Mouse (Mus musculus): ENCODE results near the gene Alyref.
"Not testable (repeated sequence)": the region's sequence is repeated elsewhere in the genome, so short reads cannot be mapped to it uniquely, and the experiment has no call there.

The Alyref gene

DNA sequence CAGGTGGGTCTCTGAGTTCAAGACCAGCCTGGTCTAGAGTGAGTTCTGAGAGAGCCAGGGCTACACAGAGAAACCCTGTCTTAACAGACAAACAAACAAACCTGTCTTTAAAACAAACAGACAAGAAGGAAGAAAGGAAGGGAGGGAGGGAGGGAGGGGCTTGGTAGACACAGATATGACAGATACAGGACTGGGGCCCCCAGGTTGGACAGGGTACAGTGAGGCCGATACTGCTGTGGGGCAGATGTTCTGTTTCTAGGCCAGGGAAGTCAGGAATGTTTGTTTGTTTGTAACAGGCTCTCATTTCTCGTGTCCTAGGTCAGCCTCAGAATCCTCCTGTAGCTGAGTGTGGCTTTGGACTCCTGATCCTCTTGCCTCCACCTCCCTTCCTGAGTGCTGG, 5.4 kb upstream of the Alyref start:
- DNase-seq (ENCODE audit: low spot score in 2 of 2), result no peak

DNA sequence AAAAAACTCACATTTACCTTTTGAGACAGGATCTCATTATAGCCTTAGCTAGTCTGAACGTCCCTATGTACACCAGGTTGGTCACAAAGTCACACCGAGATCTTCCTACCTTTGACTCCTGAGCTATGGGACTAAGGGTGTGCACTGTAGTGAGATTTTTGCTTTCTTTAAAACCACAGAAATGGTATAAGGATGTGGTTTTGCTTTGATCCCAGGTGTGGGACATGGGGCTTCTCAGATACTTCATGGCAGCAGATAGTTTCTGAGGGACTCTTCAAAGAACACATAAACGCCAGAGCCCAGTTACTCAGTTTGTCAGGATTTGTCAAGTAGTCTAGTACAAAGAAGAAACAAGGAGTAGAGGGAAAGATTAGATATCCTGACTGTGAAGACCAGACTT, 2.6 kb upstream of the Alyref start:
- DNase-seq (ENCODE audit: low spot score in 2 of 2), result no peak

DNA sequence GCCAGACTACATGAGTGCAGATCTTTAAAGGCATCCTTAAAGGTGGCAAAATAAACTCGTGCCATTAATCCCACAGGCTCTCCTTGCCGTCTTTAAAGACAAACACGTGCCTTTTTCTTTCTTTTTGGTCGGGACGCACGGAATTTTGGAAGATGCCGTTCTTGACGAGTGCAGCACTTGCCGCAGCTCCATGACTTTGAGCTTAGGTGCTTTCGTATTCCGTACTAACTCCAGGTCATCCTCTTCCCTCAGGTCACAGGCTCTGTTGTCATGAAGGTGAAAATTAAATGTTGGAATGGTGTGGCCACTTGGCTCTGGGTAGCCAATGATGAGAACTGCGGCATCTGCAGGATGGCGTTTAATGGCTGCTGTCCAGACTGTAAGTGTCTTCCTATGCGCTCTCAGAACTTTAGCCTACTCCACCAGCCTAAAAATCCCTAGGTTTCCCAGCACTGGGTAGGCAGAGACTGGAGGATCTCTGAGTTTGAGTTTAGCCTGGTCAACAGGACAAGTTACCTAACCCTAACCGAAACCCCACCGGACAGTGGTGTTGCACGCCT, 905 bp upstream of the Alyref start:
- DNase-seq (ENCODE audit: low spot score in 2 of 2), result no peak

DNA sequence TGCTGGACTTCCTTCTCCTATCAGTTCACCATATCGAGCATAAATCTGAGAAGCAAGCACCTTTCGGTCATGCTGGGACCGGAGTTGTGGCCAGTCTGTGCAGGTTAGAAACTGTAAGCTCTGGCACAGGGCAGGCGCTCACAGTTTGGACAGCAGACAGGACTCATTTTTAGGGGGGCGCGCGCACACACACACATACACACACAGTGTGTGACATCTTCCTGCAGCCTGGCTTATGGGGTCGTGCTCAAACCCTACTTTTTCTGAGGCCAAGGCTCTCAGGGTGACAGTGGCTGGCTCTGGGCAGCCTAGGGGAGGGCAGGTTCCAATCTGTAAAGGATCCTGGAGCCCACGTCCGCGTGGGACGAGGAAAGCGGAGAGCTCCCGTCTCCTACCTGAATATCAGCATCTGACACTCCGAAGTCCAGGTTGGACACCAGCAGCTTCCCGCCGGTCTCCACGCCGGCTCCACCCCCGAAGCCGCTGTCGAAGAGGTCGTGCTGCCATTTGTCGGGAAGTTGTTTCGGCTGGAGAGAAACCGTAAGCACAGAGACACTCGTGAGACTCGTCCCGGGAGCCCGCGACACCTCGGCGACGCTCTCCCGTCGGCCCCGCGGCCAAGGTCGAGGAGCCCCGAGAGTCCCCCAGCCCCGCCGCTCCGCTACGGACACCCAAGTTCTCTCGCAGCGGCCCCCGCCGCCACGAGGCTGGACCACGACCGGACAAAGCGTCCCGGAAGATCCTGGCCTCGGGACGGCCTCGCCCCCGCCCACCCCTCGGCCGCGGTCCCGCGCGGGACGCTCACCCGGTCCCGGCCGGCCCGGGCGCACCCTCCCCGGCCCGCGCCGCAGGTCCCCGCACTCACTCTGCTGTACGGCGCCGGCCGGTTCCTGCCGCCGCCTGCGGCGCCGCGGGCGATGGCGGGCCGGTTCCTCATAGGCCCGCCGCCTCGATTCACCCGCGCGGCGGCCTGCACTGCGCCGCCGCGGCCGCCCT, 627 bp downstream of the Alyref start:
- DNase-seq (ENCODE audit: low spot score in 2 of 2), result no peak

DNA sequence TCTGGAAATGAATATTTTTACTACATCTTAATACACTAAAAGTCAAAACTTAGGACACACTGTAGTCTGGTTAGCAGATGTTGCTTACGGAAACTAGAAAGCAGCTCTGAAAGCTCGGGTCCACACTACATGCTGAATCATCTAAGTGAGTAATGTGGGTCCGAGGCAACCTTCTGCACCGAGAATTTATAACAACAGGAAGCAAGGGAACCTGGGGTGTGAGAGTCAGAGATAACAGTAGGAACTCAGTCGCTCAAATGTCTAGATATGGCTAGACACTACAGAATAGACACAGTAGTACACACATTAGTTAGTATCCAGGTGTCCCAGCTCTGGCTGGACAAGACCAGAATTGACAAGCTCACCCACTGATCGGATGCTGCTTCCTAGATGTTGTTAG, 9.6 kb downstream of the Alyref start:
- DNase-seq (ENCODE audit: low spot score in 2 of 2), result no peak

DNA sequence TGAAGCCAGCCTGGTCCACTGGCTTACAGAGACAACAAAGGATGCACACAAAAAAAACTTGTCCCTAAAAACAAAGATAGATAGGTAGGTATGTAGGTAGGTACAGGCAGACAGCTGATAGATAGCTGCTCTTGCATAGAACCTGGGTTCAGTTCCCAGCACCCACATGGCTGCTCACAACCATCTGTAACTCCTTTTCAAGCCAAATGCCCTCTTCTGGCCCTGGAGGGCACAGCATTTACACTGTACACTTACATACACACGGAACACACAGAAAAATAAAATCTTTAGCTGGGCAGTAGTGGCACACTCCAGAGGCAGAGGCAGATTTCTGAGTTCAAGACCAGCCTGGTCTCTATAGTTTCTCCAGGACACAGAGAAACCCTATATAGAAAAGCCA, 14.2 kb downstream of the Alyref start:
- DNase-seq (ENCODE audit: low spot score in 2 of 2), result no peak

DNA sequence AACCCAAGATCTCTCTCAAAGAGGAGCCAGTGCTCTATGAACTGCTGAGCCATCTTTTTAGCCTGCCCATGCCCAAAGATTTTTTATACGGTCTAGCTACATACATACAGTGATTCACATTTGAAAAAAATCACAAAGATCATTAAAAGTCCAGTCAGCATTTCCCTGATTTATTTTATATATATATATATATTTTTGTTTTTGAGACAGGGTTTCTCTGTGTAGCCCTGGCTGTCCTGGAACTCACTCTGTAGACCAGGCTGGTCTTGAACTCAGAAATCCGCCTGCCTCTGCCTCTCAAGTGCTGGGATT, 15.2 kb downstream of the Alyref start:
- not testable (repeated sequence) for DNase-seq (ENCODE audit: low spot score in 2 of 2)

DNA sequence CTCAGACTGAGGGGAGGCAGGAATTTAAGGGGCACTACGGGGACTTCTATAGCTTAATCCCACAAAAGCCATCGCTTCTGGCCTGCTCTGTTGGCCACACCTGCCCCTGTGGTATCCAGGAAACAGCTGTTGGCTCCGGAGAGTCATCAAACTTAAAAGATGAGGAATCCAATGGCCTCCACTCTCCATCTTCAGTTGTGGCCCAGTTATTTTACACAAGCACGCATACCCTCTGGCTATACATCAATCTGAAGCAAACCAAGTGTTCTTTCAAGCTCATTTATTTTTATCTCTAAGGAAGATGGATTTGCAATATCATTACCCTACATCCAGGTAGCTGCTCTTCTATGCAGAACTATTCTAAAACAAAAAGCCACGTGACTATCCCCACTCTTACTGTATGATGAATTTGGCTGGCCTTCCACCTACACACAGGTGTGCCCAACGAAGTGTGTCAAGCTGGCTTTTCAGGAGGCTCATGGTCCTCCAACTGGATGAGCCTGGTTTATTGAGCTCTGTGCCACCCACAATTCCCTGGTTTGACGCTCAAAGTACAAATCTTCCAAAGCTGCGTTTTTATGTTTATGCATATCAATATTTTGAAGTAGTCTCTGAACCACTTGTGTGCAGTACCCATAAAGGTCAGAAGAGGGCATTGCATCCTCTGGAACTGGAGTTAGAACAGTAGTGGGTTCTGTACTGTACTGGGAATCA, 15.7 kb downstream of the Alyref start:
- DNase-seq (ENCODE audit: low spot score in 2 of 2), result no peak

DNA sequence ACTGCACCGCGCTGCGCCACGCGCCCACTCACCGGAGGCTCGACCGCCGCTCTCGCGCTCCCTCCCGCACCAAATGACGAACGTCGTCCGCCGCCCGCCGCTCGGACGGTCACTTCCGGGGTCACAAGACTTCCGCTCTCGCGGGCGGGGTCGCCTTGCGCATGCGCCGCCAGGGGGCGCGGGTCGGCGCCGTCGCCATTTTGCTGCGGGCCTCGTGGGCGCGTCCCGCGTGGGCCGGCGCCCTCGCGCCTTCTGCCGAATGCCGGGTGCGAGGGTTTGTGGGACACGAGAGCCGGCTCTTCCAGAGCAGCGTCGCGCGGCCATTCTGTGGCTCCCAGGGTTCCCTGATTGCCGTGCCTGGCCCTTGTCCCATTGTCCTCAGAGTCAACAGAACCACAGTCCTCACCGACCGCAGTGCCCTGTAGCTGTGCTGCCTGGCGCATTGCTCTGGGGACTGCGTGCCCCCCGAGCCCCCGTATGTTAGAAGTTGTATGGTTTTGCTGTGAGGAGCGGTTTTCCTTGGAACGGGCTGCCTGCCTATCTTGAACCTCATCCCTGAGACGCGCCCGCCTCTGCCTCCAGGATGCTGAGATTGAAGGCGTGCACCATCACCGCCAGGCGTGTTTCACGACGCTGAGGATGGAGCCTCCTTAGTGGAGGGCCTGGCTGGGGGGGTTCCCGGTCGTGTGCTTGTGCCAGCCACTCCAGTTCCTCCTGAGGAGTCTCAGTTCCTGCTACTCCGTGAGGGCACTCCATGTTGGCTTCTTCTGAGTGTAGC, 16.5 kb downstream of the Alyref start, which contains the start of gene Arhgdia:
Arhgdia (minus strand) TSS at position 135 of the 778 bp plus-strand sequence.
- peak; percentile 76 to 86 for DNase-seq (ENCODE audit: low spot score in 2 of 2)

DNA sequence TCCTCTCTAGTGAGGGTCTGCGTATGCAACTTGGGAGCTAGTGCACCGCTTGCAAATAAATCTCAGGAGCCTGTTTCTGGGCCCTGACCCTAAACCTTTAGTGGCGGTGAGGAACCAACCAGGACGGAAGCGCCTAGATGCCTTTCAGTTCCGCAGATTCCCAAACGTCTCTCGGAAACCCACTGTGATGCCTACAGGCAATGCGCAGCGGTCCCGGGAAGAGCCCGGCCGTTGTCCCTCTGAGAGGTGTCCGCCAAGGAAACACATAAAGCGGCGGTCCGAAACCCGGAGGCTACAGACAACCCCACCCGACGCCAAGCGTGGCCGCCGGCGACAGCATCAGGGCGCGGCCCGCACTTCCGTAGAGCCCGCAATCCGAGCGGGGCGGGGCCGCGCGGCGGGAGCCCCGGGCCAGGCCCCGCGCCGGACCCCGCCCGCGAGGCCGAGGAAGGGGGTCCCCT, 17.3 kb downstream of the Alyref start:
- peak in 1 of 2 experiments; percentile 35 for DNase-seq (ENCODE audit: low spot score in 2 of 2)

DNA sequence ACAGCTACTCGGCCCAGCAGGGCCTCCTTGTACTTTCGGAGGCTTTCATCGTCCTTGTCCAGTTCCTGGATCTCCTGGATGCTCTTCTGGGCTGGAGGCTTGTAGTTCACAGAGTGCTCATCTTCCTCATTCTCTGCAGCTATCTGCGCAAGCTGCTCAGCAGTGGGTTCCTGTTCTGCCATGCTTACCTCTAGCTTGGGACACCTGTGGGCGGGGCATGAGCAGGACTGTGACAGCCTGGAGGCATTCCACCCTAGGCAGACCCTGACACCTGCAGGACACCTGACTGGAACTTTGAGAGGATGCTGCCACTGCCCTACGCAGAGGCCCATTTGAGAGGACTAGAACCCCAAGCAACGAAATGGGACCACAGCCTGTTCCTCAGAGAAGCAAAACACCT, 18.0 kb downstream of the Alyref start:
- DNase-seq (ENCODE audit: low spot score in 2 of 2), result peak in 1 of 2 experiments; percentile 20

DNA sequence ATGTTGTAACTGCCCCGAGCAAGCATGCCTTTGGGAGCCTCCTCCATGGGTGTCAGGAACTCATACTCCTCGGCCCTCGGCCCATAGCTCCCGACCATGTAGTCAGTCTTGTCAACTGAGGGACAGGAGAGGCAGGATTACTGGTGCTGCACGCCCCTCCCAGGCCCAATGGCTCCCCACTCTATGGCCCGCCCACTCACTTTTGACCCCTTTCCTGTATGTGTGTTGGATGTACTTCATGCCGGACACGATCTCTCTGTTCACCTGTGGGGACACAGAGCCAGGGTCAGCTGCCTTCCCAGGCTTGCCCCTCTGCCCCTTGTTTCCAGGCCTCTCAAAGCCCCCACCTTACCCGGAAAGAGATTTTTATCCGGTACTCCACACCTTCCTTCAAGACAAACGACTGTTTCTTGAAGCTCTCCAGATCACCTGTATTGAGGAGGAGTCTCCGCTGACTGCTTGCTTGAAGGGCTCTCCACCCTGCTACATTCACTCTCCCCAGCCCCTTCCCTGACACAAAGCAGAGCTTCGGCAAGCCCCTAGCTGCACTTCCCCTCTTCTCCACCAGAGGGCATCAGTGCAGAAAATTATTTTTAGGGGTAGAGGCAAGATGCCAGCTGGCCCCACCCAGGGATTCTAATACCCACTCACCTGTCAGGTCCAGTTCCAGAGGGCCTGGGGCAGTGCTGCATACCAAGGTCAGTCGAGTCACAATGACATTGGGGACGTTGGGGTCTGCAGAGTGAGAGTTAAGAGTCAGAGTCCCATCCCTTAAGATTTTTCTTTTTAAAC, 18.7 kb downstream of the Alyref start:
- DNase-seq (ENCODE audit: low spot score in 2 of 2), result peak in 1 of 2 experiments; percentile 61

DNA sequence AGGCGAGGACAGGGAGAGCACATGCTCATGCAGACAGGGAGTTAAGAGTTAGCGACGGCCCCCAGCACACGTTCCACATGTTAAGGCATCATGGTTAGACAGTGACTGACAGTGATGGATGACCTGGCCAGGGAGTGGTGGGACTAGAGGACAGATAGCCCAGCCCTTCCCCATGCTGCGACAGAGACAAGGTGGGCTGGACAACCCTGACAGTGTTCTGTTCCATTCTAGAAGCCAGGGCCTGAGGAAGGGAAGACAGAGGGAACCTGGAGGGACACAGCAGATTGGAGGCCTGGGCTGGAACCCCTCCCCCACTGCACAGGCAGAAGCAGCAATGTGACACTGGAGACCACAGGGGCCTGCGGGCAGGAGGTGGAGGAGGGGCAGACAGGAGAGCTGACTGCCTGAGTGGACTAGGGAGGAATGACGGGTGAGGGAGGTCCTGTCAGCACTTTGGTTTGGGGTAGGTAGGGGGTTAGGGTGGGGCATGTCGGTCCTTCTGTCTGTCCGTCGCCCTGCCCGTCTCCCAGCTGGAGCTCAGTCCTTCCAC, 19.4 kb downstream of the Alyref start:
- no peak for DNase-seq (ENCODE audit: low spot score in 2 of 2)

DNA sequence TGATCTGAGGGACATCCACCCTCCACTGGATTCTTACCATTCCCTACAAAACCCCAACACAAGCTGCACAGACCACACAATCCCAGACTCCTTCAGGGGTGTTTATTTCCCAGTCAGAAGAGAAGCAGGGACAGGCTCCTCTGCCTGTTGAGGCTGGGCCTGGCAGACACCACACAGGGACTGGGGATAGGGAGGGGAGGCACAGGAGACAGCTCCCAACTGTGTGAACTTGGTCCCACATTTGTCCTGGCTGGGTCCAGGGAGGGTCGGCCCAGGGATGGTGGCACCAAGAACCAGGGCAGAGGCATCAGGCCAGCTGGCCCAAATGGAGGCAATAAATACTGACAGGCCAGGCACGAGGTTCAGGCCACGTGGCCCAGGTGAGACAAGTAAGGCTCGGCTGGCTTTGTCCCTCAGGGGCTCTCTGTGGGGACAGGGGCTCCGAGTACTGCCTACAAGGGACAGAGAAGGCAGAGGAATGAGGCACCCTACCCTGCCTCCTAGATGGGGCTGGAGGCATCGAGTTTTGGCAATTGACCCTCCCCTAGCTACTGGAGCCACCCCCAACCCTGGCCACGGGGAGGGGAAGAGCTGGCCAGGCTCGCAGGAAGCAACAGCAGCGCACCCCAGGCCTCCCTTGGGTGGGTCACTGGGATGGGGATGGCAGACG, 20.0 kb downstream of the Alyref start:
- DNase-seq (ENCODE audit: low spot score in 2 of 2), result no peak

DNA sequence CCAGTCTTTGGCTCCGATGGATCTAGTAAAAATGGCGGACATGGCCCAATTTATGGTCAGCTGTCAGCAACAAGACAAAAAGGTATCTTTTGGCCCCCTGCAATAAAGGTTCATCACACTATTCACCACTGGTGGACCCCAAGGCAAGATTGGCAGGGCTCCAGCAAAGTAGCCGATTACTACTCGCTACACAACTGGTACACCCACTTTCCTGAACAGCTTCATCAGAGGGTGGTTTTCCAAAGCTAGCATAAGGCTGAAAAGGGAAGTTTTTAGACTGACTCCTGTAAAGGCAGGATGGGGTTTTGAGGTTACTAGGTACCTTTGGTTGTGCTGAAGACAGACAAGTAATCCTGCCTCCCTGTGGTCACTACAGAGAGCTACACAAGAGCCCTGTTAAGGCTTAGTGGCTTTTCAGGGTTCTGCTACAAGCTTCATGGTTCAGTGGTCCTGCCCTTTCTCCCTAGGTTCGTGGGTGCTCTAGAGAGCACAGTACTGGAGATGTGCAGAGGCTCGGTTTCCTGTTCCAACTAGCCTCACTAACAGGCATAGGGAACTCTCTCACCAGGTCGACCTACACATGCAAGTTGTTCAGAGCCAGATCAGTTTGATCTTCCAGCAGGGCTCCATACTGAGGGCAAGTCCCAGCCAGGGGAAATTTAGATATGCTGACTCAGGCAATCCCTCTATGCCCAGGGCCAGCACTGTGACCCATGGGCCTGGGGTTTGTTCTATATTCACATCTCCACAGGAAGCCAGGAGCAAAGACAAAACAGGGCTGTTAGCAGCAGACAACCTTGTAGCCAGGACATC, 20.7 kb downstream of the Alyref start:
- DNase-seq (ENCODE audit: low spot score in 2 of 2), result no peak

DNA sequence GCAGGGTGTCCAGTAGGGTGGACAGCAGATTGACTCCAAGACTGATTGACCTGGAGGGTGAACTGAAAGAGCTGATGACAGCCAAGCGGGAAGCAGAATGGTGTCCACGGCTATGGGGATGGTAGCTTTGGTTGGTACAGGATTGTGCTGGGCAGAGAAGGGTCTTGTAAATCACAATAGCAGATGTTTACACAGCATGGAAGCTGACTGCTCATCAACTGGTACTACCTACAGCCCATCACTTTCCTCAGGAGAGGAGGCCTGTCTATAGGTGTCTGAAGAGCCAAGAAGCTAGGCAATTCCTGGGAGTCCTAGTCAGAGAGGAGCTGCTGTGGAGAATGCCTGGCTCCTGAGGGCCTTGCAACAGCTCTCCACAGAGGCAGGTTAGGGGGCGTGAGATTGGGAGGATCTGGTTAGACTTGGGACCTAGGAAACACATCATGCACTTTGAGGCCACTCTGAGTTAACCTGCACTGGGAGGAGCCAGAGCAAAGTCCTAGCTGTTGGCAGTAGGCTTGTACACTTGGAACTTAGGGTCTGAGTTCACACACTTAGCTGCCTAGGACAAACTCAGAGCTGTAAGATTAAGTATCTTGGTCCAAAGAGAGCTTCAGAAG, 21.7 kb downstream of the Alyref start:
- DNase-seq (ENCODE audit: low spot score in 2 of 2), result no peak

DNA sequence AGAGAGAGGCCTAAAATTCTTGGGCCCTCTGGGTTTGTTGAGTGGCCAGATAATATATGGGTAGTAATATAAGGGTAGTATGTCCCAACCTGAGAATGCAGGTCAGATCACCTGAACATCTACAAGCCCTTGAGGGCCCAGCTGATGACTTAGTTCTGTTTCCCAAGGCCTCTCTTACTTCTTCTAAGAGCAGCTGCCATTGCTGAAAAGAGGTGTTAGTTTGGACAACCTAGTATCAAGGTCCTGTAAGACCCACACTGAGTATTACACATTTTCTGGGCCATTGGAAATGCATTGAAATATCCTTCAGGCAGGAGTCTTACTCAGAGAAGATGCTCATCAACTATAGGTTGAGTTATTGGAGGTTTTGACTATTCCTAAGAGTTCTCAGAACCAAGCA, 22.2 kb downstream of the Alyref start:
- DNase-seq (ENCODE audit: low spot score in 2 of 2), result no peak

DNA sequence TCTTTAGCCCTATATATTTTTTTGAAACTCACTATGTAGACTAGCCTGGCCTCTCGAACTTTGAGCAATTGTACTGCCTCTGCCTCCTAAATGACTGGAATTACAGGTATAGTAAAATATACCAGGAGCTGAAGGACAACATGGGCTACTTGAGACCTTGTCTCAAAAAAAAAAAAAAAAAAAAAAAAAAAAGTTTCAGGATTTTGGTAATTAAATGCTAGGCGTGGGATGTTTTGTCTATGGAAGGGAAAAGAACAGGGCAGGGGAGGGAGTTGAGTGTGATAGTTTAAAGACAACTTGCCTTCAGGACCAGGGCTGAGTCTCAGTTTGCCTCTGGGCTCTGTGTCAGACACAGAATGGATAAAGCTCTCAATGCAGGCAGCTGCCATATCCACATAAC, 23.1 kb downstream of the Alyref start:
- DNase-seq (ENCODE audit: low spot score in 2 of 2), result no peak

DNA sequence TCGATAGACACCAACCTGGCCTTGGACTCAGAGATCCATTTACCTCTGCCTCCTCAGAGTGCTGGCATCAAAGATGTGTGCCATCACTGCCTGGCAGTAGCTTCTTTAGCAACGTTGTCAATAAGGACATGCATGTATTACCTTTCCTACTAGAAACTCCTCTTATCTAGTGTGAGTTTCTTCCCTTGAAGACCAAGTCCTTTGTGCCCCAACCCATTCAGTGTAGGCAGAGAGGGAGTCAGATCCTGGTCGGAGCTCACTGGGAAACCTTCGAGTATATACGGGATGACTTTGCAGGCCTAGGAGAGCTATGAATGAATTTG, 23.9 kb downstream of the Alyref start:
- DNase-seq (ENCODE audit: low spot score in 2 of 2), result no peak
